7 mouse cellular contexts compared by ENCODE assay signal in genomic region chr7:69490566-69491466, GRCm38 (mm10).
A peak's percentile ranks its signal among the peaks of the same experiment; 100 is the strongest.
DNase-seq lines count a peak whose midpoint lies in the region; ATAC-seq and TF ChIP-seq lines count a peak whose summit lies in the region.

No protein-coding gene starts in this region.

- H3K4me2 ChIP-seq in midbrain, embryonic 15.5 days, result peak overlapping the region; percentile 24
- peak overlapping the region; percentile 27 for H3K4me2 ChIP-seq in stomach, postnatal 0 days (replicated peaks; ENCODE audit: low read depth)

- peaks cover 32% of the 10 kb centered on the region for H3K4me1 ChIP-seq in limb, embryonic 10.5 days
- H3K4me1 ChIP-seq in midbrain, embryonic 15.5 days, result peaks cover 6% of the 10 kb centered on the region; the same call in 1 of the 2 replicates
- H3K4me1 ChIP-seq in stomach, postnatal 0 days (replicated peaks; ENCODE audit: control insufficient read depth, insufficient read depth), result no peaks in the 10 kb centered on the region

- H3K36me3 ChIP-seq in limb, embryonic 10.5 days, result no peaks in the 10 kb centered on the region
- no peaks in the 10 kb centered on the region for H3K36me3 ChIP-seq in midbrain, embryonic 15.5 days (replicated peaks)
- no peaks in the 10 kb centered on the region for H3K36me3 ChIP-seq in stomach, postnatal 0 days (ENCODE audit: control insufficient read depth, insufficient read depth, low read length)

- peak; percentile 97 for TF ChIP-seq CTCF in stomach, postnatal 0 days (IDR thresholded peaks at IDR 0.05; ENCODE audit: low read depth)

- peaks cover 20% of the 10 kb centered on the region for H3K27me3 ChIP-seq in limb, embryonic 10.5 days (ENCODE audit: low read depth, poor library complexity, severe bottlenecking)
- peaks cover 18% of the 10 kb centered on the region for H3K27me3 ChIP-seq in midbrain, embryonic 15.5 days (replicated peaks)
- H3K27me3 ChIP-seq in stomach, postnatal 0 days (ENCODE audit: control insufficient read depth, insufficient read depth, low read length), result no peaks in the 10 kb centered on the region

- WGBS in limb, embryonic 10.5 days, result 36% methylated on average over 16 of the region's 16 CpGs
- 33% methylated on average over 16 of the region's 16 CpGs for WGBS in midbrain, embryonic 15.5 days
- 29% methylated on average over 16 of the region's 16 CpGs for WGBS in stomach, postnatal 0 days

- intact Hi-C loops in gastrocnemius, postnatal 14 days (cut with DNase I; ENCODE audit: low total_unique reads), result no loop called here

- no peak overlapping the region for H3K9ac ChIP-seq in midbrain, embryonic 15.5 days
- H3K9ac ChIP-seq in stomach, postnatal 0 days (ENCODE audit: low read length), result no peak overlapping the region

- no peaks in the 10 kb centered on the region for H3K9me3 ChIP-seq in limb, embryonic 10.5 days (replicated peaks)
- H3K9me3 ChIP-seq in midbrain, embryonic 15.5 days, result no peaks in the 10 kb centered on the region
- no peaks in the 10 kb centered on the region for H3K9me3 ChIP-seq in stomach, postnatal 0 days (ENCODE audit: control insufficient read depth, low read length)

- no peak overlapping the region for H3K27ac ChIP-seq in limb, embryonic 10.5 days
- H3K27ac ChIP-seq in midbrain, embryonic 15.5 days, result no peak overlapping the region
- H3K27ac ChIP-seq in stomach, postnatal 0 days (replicated peaks), result no peak overlapping the region

- TF ChIP-seq EP300 in stomach, postnatal 0 days (optimal IDR thresholded peaks at IDR 0.05), result no peak

- H3K4me3 ChIP-seq in limb, embryonic 10.5 days, result no peak overlapping the region
- no peak overlapping the region for H3K4me3 ChIP-seq in midbrain, embryonic 15.5 days
- H3K4me3 ChIP-seq in stomach, postnatal 0 days (ENCODE audit: low read depth, low read length), result no peak overlapping the region

- peak; percentile 95 for ATAC-seq in midbrain, embryonic 15.5 days (replicated peaks)
- ATAC-seq in stomach, postnatal 0 days (ENCODE audit: low FRiP score, low TSS enrichment), result peak; percentile 71; the same call in 1 of the 2 replicates

- DNase-seq in adrenal gland, postnatal 25 days, result peak; percentile 68
- peak; percentile 90 for DNase-seq in embryo, embryonic 10 days (ENCODE audit: low spot score)
- peak; percentile 52 for DNase-seq in gastrocnemius, postnatal 14 days
- DNase-seq in kidney, adult 8-10 months, result peak; percentile 64 to 84
- DNase-seq in limb, embryonic 10.5 days (ENCODE audit: low spot score), result peak; percentile 90
- DNase-seq in stomach, postnatal 0 days (ENCODE audit: low spot score), result peak; percentile 83
